Mouse (Mus musculus) lung, embryonic 14.5 days (tissue): ENCODE measurements around the gene Atp2a3. TPM values are rescaled to one million over a fixed set of nuclear protein-coding genes. Genes with fewer than 3 reads are reported as not detected.

Experiments
- ATAC-seq: fragments of 200-750 bp; cut with Nextera tagmentation; 2 replicates; pipeline ENCODE4 v1.8.0; 2017; ENCODE audit warnings: mild to moderate bottlenecking, moderate TSS enrichment, moderate library complexity; ENCODE audit not compliant: insufficient read depth
- DNase-seq: peaks from one replicate; pipeline ENCODE4 v3.0.0-alpha.2; 2015
- H3K27ac ChIP-seq: fragments of 300-500 bp; sonication (generic); 2 replicates; pipeline ENCODE4 v1.5.1; 2014; ENCODE audit warnings: low read depth, mild to moderate bottlenecking, moderate library complexity
- H3K27me3 ChIP-seq: fragments of 300-500 bp; sonication (generic); 2 replicates; pipeline ENCODE4 v1.6.1; 2014; ENCODE audit warnings: low read length, control low read depth; ENCODE audit not compliant: insufficient read depth
- H3K36me3 ChIP-seq: fragments of 300-500 bp; sonication (generic); 2 replicates; pipeline ENCODE4 v1.6.1; 2014; ENCODE audit warnings: control low read depth; ENCODE audit not compliant: insufficient read depth
- H3K4me1 ChIP-seq: fragments of 300-500 bp; sonication (generic); 2 replicates; pipeline ENCODE4 v1.6.1; 2014; ENCODE audit warnings: antibody characterized with exemption, control low read depth; ENCODE audit not compliant: insufficient read depth
- H3K4me2 ChIP-seq: fragments of 300-500 bp; sonication (generic); 2 replicates; pipeline ENCODE4 v1.6.1; 2014; ENCODE audit warnings: mild to moderate bottlenecking
- H3K4me3 ChIP-seq: fragments of 300-500 bp; sonication (generic); 2 replicates; pipeline ENCODE4 v1.5.1; 2014; ENCODE audit warnings: low read depth, low read length
- H3K9ac ChIP-seq: fragments of 300-500 bp; sonication (generic); 2 replicates; pipeline ENCODE4 v1.6.1; 2014
- H3K9me3 ChIP-seq: fragments of 300-500 bp; sonication (generic); 2 replicates; pipeline ENCODE4 v1.6.1; 2016; ENCODE audit warnings: low read depth, low read length, control low read depth
- CTCF ChIP-seq: IDR thresholded peaks from 2 replicates; pipeline ENCODE4 v1.5.1; 2016; ENCODE audit warnings: antibody characterized with exemption, low read depth
- WGBS: fragments of 180-500 bp; shearing (Covaris S2); extraction: QIAGEN DNeasy Blood & Tissue Kit; methylation state at CpG from one replicate; pipeline ENCODE4 v1.1.7; 2014; 5-methylcytosine and 5-hydroxymethylcytosine counted together
- polyA plus RNA-seq: library from polyadenylated mRNA; unstranded; fragments of >200 nt; fragmentation: Nextera tagmentation; extraction: Ambion mirVana; gene quantifications from 2 replicates; pipeline ENCODE4 v1.2.1, GENCODE M21; 2014

The Atp2a3 gene
- polyA plus RNA-seq, 1 experiment from 2014 or later, result 7.6 TPM

DNA sequence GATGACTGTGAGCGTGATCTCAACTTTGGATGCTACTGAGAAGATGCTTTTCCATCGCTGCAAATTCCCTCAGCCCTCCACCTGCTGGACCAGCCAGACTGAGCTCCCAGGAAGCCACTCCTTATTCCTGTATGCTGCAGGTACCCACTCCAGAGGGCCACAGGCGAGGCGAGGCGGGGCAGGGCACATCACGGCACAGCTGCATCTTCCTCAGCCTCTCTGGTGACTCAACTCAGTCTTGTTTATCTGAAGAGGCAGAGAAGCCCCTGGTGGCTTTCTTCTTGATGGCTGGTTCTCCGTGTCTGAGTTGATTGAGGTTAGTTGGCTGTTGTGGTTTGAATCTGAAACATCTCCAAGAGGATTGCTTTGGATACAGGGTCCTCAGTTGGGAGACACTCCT is 12.7 kb upstream of the Atp2a3 start:
- Histone ChIP-seq H3K27me3 (no peaks in the 10 kb centered on the region), H3K4me2 (no peak overlapping the region), H3K9ac (no peak overlapping the region), H3K4me3 (no peak overlapping the region), H3K36me3 (no peaks in the 10 kb centered on the region), H3K4me1 (peaks cover 52% of the 10 kb centered on the region), H3K9me3 (no peaks in the 10 kb centered on the region), H3K27ac (no peak overlapping the region)
- no peak for TF ChIP-seq CTCF
- ATAC-seq (no peak), DNase-seq (no peak)
- WGBS, result 68% methylated on average over 7 of the region's 7 CpGs

DNA sequence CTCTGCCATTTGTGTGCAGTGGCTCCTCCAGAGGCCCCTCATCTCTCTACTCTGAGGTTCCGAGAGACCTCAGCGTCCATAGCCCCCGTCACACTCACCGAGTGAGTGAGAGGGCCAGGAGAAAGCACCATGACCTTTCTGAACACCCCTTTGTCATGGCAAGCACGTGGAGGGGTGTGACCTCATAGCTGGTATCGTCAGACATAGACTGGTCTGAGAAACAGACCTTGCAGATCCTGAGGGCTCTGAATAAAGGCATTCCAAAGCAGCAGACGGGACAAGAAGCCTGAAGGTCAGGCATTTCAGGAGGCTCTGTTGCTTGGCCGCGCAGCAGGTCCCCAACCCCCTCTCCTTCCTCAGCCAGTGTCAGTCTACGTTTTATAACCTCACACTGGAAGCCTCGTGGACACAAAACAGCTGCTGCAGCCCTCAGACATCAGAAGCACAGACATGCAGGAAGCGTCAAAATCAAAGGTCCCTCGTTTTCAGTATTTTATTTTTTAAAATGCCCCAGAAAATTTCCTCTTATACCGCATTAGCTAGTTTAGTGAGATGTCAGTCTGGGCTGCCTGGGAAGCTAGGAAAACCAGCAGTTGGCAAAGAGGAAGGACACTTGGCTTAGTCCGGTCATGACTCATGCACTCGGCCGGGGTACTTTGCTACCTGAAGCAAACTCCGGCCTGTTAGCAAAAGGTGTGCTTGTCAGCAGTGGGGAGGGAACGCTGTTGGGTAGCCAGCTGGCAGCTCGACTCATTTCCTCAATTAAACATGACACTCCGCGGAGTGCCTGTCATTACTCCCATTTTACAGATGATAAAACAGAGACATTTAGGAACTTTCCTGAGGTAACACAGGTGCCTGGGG is 9.6 kb upstream of the Atp2a3 start:
- H3K9me3 ChIP-seq, result no peaks in the 10 kb centered on the region
- H3K4me1 ChIP-seq, result peaks cover 47% of the 10 kb centered on the region
- no peak for TF ChIP-seq CTCF
- no peak overlapping the region for H3K27ac ChIP-seq
- no peaks in the 10 kb centered on the region for H3K27me3 ChIP-seq
- 40% methylated on average over 22 of the region's 22 CpGs for WGBS
- ATAC-seq (no peak), DNase-seq (peak; percentile 31)
- H3K36me3 ChIP-seq, result no peaks in the 10 kb centered on the region
- H3K4me3 ChIP-seq, result no peak overlapping the region
- H3K9ac ChIP-seq, result no peak overlapping the region
- no peak overlapping the region for H3K4me2 ChIP-seq

DNA sequence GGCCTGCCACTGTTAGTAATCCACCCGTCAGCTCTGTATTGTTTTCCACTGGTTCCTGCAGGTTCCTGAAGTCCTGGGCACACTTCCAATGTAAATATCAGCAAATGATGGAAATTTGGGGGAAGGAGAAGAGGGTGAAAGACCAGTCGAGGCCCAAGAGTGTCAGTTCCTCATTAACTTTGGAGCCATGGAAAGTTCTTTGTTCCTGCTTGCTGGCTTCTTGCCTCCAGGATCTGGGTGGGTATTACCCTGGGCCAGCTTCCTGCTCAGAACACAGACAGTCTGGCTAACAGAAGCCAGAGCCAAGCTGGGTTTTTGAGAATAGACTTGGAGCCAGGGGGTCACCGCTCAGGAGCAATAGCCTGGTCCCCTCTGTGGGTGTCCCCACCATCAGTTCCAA is 8.7 kb upstream of the Atp2a3 start:
- Histone ChIP-seq H3K36me3 (no peaks in the 10 kb centered on the region), H3K9me3 (no peaks in the 10 kb centered on the region), H3K9ac (no peak overlapping the region), H3K4me2 (no peak overlapping the region), H3K4me3 (no peak overlapping the region), H3K27ac (peak overlapping the region; percentile 86), H3K27me3 (no peaks in the 10 kb centered on the region), H3K4me1 (peaks cover 38% of the 10 kb centered on the region)
- ATAC-seq, result peak; percentile 35; the same call in 1 of the 2 replicates
- TF ChIP-seq CTCF, result no peak
- DNase-seq, result peak; percentile 77
- WGBS, result 36% methylated on average over 3 of the region's 3 CpGs

- WGBS, result 76% methylated on average over 6 of the region's 6 CpGs
- H3K4me2 ChIP-seq, result no peak overlapping the region
- DNase-seq, result no peak
- peaks cover 35% of the 10 kb centered on the region for H3K4me1 ChIP-seq
- H3K4me3 ChIP-seq, result no peak overlapping the region
- no peaks in the 10 kb centered on the region for H3K9me3 ChIP-seq
- TF ChIP-seq CTCF, result no peak
- no peaks in the 10 kb centered on the region for H3K36me3 ChIP-seq
- no peak for ATAC-seq
- no peaks in the 10 kb centered on the region for H3K27me3 ChIP-seq
- peak overlapping the region; percentile 86 for H3K27ac ChIP-seq
- no peak overlapping the region; the same call in 1 of the 2 replicates for H3K9ac ChIP-seq
Measured at GRCm38 (mm10) chr11:72952697-72953096, 8.3 kb upstream of the Atp2a3 start.

GRCm38 (mm10) chr11:72953116-72953439 is 7.9 kb upstream of the Atp2a3 start:
- Histone ChIP-seq H3K4me2 (no peak overlapping the region), H3K4me1 (peaks cover 35% of the 10 kb centered on the region), H3K9me3 (no peaks in the 10 kb centered on the region), H3K36me3 (no peaks in the 10 kb centered on the region), H3K27me3 (no peaks in the 10 kb centered on the region), H3K27ac (peak overlapping the region; percentile 86), H3K9ac (no peak overlapping the region; the same call in 1 of the 2 replicates), H3K4me3 (no peak overlapping the region)
- WGBS, result 66% methylated on average over 1 of the region's 1 CpGs
- no peak for TF ChIP-seq CTCF
- ATAC-seq (no peak), DNase-seq (no peak)

- 75% methylated on average over 4 of the region's 4 CpGs for WGBS
- no peak overlapping the region for H3K4me3 ChIP-seq
- no peak overlapping the region; the same call in 1 of the 2 replicates for H3K27ac ChIP-seq
- DNase-seq (peak; percentile 31), ATAC-seq (no peak)
- no peak for TF ChIP-seq CTCF
- H3K9me3 ChIP-seq, result no peaks in the 10 kb centered on the region
- no peak overlapping the region for H3K9ac ChIP-seq
- peaks cover 35% of the 10 kb centered on the region for H3K4me1 ChIP-seq
- no peaks in the 10 kb centered on the region for H3K27me3 ChIP-seq
- no peak overlapping the region for H3K4me2 ChIP-seq
- no peaks in the 10 kb centered on the region for H3K36me3 ChIP-seq
Measured at GRCm38 (mm10) chr11:72953440-72954151, 7.4 kb upstream of the Atp2a3 start.

DNA sequence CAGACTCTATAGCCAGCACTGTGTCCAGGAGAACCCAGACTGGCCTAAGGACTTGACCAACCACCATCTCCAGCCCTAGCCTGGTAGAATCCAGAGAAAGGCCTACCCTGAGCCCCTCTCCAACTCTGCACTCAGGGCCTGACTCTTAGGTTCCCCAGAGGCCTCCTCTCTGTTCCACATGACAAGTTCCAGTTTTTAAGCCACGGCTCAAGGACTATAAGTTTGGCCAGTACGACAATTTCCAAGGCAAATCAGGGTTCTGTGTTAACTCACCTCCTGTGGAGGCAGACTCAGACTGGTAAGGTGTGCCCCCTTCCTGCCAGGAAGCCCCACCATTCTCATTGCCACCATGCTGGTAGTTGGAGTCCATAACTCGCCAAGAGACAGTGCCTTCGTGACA is 6.8 kb upstream of the Atp2a3 start:
- Histone ChIP-seq H3K27ac (no peak overlapping the region), H3K4me3 (no peak overlapping the region), H3K4me2 (no peak overlapping the region), H3K4me1 (peaks cover 35% of the 10 kb centered on the region), H3K9ac (no peak overlapping the region), H3K36me3 (no peaks in the 10 kb centered on the region), H3K27me3 (no peaks in the 10 kb centered on the region), H3K9me3 (no peaks in the 10 kb centered on the region)
- no peak for TF ChIP-seq CTCF
- no peak for DNase-seq
- WGBS, result 94% methylated on average over 4 of the region's 4 CpGs
- ATAC-seq, result no peak
